Mouse (Mus musculus): Measurements from ENCODE around the gene Aqp2. TPM values are rescaled to one million over a fixed set of nuclear protein-coding genes. Genes with fewer than 3 reads are reported as not detected.

Aqp2 gene
- polyA plus RNA-seq (2014; fragmentation: Illumina TruSeq; extraction: RNeasy Lipid Tissue Mini Kit (QIAGEN cat#74804)): not detected

GRCm38 (mm10) chr15:99578802-99579485, at the start of gene Aqp2:
Gene Aqp2 (plus strand): TSS chr15:99579055.

GRCm38 (mm10) chr15:99590429-99591084, 11.7 kb downstream of the Aqp2 start, which contains the start of gene Aqp5:
Gene Aqp5 (plus strand): TSS chr15:99590782.

GRCm38 (mm10) chr15:99600986-99601822, 22.3 kb downstream of the Aqp2 start, which contains the start of gene Aqp6:
Gene Aqp6 (plus strand): TSS chr15:99601400.

Other genes starting within 250 kb of the Aqp2 start
- gene Fmnl3, start 208.6 kb upstream of the Aqp2 start, polyA plus RNA-seq (2014; fragmentation: Illumina TruSeq; extraction: RNeasy Lipid Tissue Mini Kit (QIAGEN cat#74804)): 4.4 TPM
- 170 TPM for gene Tmbim6, start 186.2 kb upstream of the Aqp2 start, polyA plus RNA-seq (2014; fragmentation: Illumina TruSeq; extraction: RNeasy Lipid Tissue Mini Kit (QIAGEN cat#74804))
- not detected for gene Nckap5l, start 121.3 kb upstream of the Aqp2 start, polyA plus RNA-seq (2014; fragmentation: Illumina TruSeq; extraction: RNeasy Lipid Tissue Mini Kit (QIAGEN cat#74804))
- 1.1 TPM for gene Bcdin3d, start 104.3 kb upstream of the Aqp2 start, polyA plus RNA-seq (2014; fragmentation: Illumina TruSeq; extraction: RNeasy Lipid Tissue Mini Kit (QIAGEN cat#74804))
- not detected for gene Faim2, start 50.9 kb upstream of the Aqp2 start, polyA plus RNA-seq (2014; fragmentation: Illumina TruSeq; extraction: RNeasy Lipid Tissue Mini Kit (QIAGEN cat#74804))
- gene Aqp5, start 11.7 kb downstream of the Aqp2 start, polyA plus RNA-seq (2014; fragmentation: Illumina TruSeq; extraction: RNeasy Lipid Tissue Mini Kit (QIAGEN cat#74804)): not detected
- not detected for gene Aqp6, start 22.3 kb downstream of the Aqp2 start, polyA plus RNA-seq (2014; fragmentation: Illumina TruSeq; extraction: RNeasy Lipid Tissue Mini Kit (QIAGEN cat#74804))
- gene Racgap1, start 72.6 kb downstream of the Aqp2 start, polyA plus RNA-seq (2014; fragmentation: Illumina TruSeq; extraction: RNeasy Lipid Tissue Mini Kit (QIAGEN cat#74804)): 38.7 TPM
- not detected for gene Asic1, start 91.3 kb downstream of the Aqp2 start, polyA plus RNA-seq (2014; fragmentation: Illumina TruSeq; extraction: RNeasy Lipid Tissue Mini Kit (QIAGEN cat#74804))
- 15.0 TPM for gene Smarcd1, start 123.1 kb downstream of the Aqp2 start, polyA plus RNA-seq (2014; fragmentation: Illumina TruSeq; extraction: RNeasy Lipid Tissue Mini Kit (QIAGEN cat#74804))
- gene Gm17349, start 126.4 kb downstream of the Aqp2 start, polyA plus RNA-seq (2014; fragmentation: Illumina TruSeq; extraction: RNeasy Lipid Tissue Mini Kit (QIAGEN cat#74804)): not detected
- 0.40 TPM for gene Gpd1, start 138.5 kb downstream of the Aqp2 start, polyA plus RNA-seq (2014; fragmentation: Illumina TruSeq; extraction: RNeasy Lipid Tissue Mini Kit (QIAGEN cat#74804))
- 17.2 TPM for gene Cox14, start 146.6 kb downstream of the Aqp2 start, polyA plus RNA-seq (2014; fragmentation: Illumina TruSeq; extraction: RNeasy Lipid Tissue Mini Kit (QIAGEN cat#74804))
- 110 TPM for gene Cers5, start 193.8 kb downstream of the Aqp2 start, polyA plus RNA-seq (2014; fragmentation: Illumina TruSeq; extraction: RNeasy Lipid Tissue Mini Kit (QIAGEN cat#74804))

Data from ovary, adult 10 weeks (tissue).